Mouse (Mus musculus) embryonic facial prominence, embryonic 13.5 days (tissue): ENCODE results near the gene Kcnf1. TPM values are rescaled to one million over a fixed set of nuclear protein-coding genes. Genes with fewer than 3 reads are reported as not detected.
A peak's percentile ranks its signal among the peaks of the same experiment; 100 is the strongest.

Experiments
- ATAC-seq: fragments of 200-750 bp; cut with Nextera tagmentation; 2 replicates; pipeline ENCODE4 v1.8.0; 2017; ENCODE audit warnings: low read depth; ENCODE audit not compliant: insufficient number of reproducible peaks, insufficient read depth, low FRiP score, low TSS enrichment
- H3K27ac ChIP-seq: fragments of 300-500 bp; sonication (generic); 2 replicates; pipeline ENCODE4 v1.5.1; 2015; ENCODE audit warnings: moderate library complexity, mild to moderate bottlenecking, inconsistent platforms
- H3K27me3 ChIP-seq: fragments of 300-500 bp; sonication (generic); 2 replicates; pipeline ENCODE4 v1.6.1; 2015; ENCODE audit warnings: mild to moderate bottlenecking, inconsistent platforms
- H3K36me3 ChIP-seq: fragments of 300-500 bp; sonication (generic); 2 replicates; pipeline ENCODE4 v1.6.1; 2015; ENCODE audit warnings: mild to moderate bottlenecking, inconsistent platforms
- H3K4me1 ChIP-seq: fragments of 300-500 bp; sonication (generic); 2 replicates; pipeline ENCODE4 v1.6.1; 2015; ENCODE audit warnings: inconsistent platforms
- H3K4me2 ChIP-seq: fragments of 300-500 bp; sonication (generic); 2 replicates; pipeline ENCODE4 v1.6.1; 2015; ENCODE audit warnings: moderate library complexity, mild to moderate bottlenecking, inconsistent platforms
- H3K4me3 ChIP-seq: fragments of 300-500 bp; sonication (generic); 2 replicates; pipeline ENCODE4 v1.5.1; 2015; ENCODE audit warnings: mild to moderate bottlenecking, inconsistent platforms
- H3K9ac ChIP-seq: fragments of 300-500 bp; sonication (generic); 2 replicates; pipeline ENCODE4 v1.6.1; 2015; ENCODE audit warnings: mild to moderate bottlenecking, inconsistent platforms
- H3K9me3 ChIP-seq: fragments of 300-500 bp; sonication (generic); 2 replicates; pipeline ENCODE4 v1.6.1; 2016; ENCODE audit warnings: inconsistent platforms
- WGBS: fragments of 180-500 bp; shearing (Covaris S2); methylation state at CpG from one replicate; pipeline ENCODE4 v1.1.7; 2015; ENCODE audit warnings: mixed read lengths; 5-methylcytosine and 5-hydroxymethylcytosine counted together
- polyA plus RNA-seq: library from polyadenylated mRNA; unstranded; fragments of >200 nt; fragmentation: Nextera tagmentation; extraction: Ambion mirVana; gene quantifications from 2 replicates; pipeline ENCODE4 v1.2.1, GENCODE M21; 2015

The Kcnf1 gene
- 0.70 and 0.80 TPM in 2 replicates for polyA plus RNA-seq

GRCm38 (mm10) chr12:17176757-17177092 lies at the start of gene Kcnf1:
Kcnf1 (minus strand) TSS chr12:17176888.
- peaks cover 15% of the 10 kb centered on the region for H3K4me1 ChIP-seq
- peak within 1 kb of the TSS; percentile 97 for H3K4me2 ChIP-seq
- WGBS = 16% methylated on average over 4 of the region's 4 CpGs
- peak within 1 kb of the TSS; percentile 56 for H3K4me3 ChIP-seq
- peak within 1 kb of the TSS; percentile 67 for H3K9ac ChIP-seq
- H3K27me3 ChIP-seq = peaks cover 43% of the 10 kb centered on the region
- ATAC-seq = no peak
- no peaks in the 10 kb centered on the region for H3K36me3 ChIP-seq
- H3K27ac ChIP-seq = no peak within 1 kb of the TSS
- H3K9me3 ChIP-seq = no peaks in the 10 kb centered on the region

DNA sequence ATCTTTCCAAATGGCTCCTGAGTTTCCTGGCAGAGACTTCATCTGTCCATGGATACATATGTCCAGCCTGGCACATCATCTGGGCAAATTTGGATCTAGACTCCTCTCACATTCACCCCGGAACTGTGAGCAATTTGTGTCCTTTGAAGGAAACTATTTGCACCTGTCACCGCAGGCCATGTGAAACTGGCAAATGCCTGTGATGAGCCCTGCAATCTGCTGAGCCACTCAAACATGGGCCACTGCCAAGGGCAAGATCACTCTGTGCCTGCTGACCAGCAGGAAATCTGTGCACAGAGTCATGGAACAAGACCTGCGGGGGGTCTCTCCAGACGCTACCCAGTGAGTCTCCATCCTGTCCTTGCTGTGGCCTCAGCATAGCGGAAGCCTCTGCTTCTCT lies 48.3 kb upstream of the Kcnf1 start:
- ATAC-seq = no peak
- Histone ChIP-seq H3K36me3 (no peaks in the 10 kb centered on the region), H3K27me3 (no peaks in the 10 kb centered on the region), H3K4me2 (no peak overlapping the region), H3K4me1 (no peaks in the 10 kb centered on the region), H3K9me3 (no peaks in the 10 kb centered on the region), H3K9ac (no peak overlapping the region), H3K4me3 (no peak overlapping the region), H3K27ac (no peak overlapping the region)
- 76% methylated on average over 5 of the region's 5 CpGs for WGBS

GRCm38 (mm10) chr12:17223050-17223449 lies 46.4 kb upstream of the Kcnf1 start:
- no peak overlapping the region for H3K4me2 ChIP-seq
- no peaks in the 10 kb centered on the region for H3K27me3 ChIP-seq
- no peaks in the 10 kb centered on the region for H3K36me3 ChIP-seq
- H3K9me3 ChIP-seq = no peaks in the 10 kb centered on the region
- H3K4me1 ChIP-seq = no peaks in the 10 kb centered on the region
- no peak for ATAC-seq
- H3K27ac ChIP-seq = no peak overlapping the region
- no peak overlapping the region for H3K4me3 ChIP-seq
- WGBS = 74% methylated on average over 3 of the region's 3 CpGs
- H3K9ac ChIP-seq = no peak overlapping the region

DNA sequence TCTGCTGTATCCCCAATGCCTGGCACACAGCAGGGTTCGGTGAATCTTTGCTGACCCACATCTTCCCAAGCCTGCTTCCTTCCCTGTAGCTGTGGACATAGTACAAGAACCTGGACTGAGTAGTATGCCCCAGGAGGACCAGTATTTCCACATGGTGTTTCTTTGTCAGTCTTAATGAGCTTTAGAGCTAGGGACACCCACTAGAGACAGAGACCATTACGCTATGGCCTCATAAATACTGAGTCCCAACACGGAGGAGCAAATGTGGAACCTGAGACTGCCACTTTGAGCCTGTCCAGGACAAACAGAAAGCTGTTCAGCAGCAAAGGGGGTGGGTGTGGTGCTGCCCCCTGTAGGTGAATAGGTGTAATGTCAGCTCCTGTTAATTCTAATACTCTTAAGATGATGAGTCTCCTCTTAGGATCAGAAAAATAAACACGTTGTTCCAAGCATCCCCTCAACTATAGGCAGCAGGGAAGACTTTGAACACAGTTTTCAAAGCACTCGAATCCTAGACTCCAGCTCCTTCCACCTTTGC lies 45.3 kb upstream of the Kcnf1 start:
- 43% methylated on average over 5 of the region's 5 CpGs for WGBS

GRCm38 (mm10) chr12:17220631-17221030 lies 43.9 kb upstream of the Kcnf1 start:
- Histone ChIP-seq H3K9me3 (no peaks in the 10 kb centered on the region), H3K4me2 (no peak overlapping the region), H3K4me1 (no peaks in the 10 kb centered on the region), H3K27ac (no peak overlapping the region), H3K9ac (no peak overlapping the region), H3K27me3 (no peaks in the 10 kb centered on the region), H3K36me3 (no peaks in the 10 kb centered on the region), H3K4me3 (no peak overlapping the region)
- 63% methylated on average over 5 of the region's 5 CpGs for WGBS
- ATAC-seq = no peak

More for the DNA sequence above, 45.3 kb upstream of the Kcnf1 start:
- Histone ChIP-seq H3K4me2 (no peak overlapping the region), H3K9ac (no peak overlapping the region), H3K9me3 (no peaks in the 10 kb centered on the region), H3K36me3 (no peaks in the 10 kb centered on the region), H3K4me3 (no peak overlapping the region), H3K27me3 (no peaks in the 10 kb centered on the region), H3K27ac (no peak overlapping the region), H3K4me1 (no peaks in the 10 kb centered on the region)
- ATAC-seq = no peak

GRCm38 (mm10) chr12:17219107-17219506 lies 42.4 kb upstream of the Kcnf1 start:
- Histone ChIP-seq H3K27ac (no peak overlapping the region), H3K27me3 (no peaks in the 10 kb centered on the region), H3K4me2 (no peak overlapping the region), H3K4me1 (no peaks in the 10 kb centered on the region), H3K9ac (no peak overlapping the region), H3K4me3 (no peak overlapping the region), H3K36me3 (no peaks in the 10 kb centered on the region), H3K9me3 (no peaks in the 10 kb centered on the region)
- WGBS = 79% methylated on average over 4 of the region's 4 CpGs
- ATAC-seq = no peak

- Histone ChIP-seq H3K9ac (no peak overlapping the region), H3K9me3 (no peaks in the 10 kb centered on the region), H3K4me1 (no peaks in the 10 kb centered on the region), H3K27ac (no peak overlapping the region), H3K27me3 (no peaks in the 10 kb centered on the region), H3K4me2 (no peak overlapping the region), H3K4me3 (no peak overlapping the region), H3K36me3 (no peaks in the 10 kb centered on the region)
- 64% methylated on average over 8 of the region's 8 CpGs for WGBS
- ATAC-seq = no peak
These were observed 41.7 kb upstream of the Kcnf1 start for GRCm38 (mm10) chr12:17218390-17218789.

DNA sequence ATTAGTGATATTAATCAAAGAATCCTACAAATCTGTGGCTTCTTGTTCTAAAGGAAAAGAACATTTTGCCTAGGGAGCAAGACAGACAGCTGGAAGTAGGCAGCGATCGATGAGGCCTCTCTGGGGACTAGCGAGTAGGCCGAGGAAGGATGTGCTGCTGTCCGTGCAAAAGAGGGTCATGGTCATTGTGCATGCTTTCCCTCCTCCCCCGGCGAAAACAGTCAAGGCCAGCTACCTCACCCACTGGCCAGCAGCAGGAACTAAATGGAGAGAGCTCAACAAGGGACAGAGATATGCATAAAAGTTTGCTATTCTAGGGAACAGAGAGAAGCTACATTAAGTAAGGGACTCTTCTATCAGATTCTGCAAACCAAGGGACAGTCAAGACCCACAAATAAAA lies 39.1 kb upstream of the Kcnf1 start:
- Histone ChIP-seq H3K4me3 (no peak overlapping the region), H3K27me3 (no peaks in the 10 kb centered on the region), H3K4me2 (no peak overlapping the region), H3K9me3 (no peaks in the 10 kb centered on the region), H3K36me3 (no peaks in the 10 kb centered on the region), H3K9ac (no peak overlapping the region), H3K4me1 (no peaks in the 10 kb centered on the region), H3K27ac (no peak overlapping the region)
- no peak for ATAC-seq
- 92% methylated on average over 7 of the region's 7 CpGs for WGBS

DNA sequence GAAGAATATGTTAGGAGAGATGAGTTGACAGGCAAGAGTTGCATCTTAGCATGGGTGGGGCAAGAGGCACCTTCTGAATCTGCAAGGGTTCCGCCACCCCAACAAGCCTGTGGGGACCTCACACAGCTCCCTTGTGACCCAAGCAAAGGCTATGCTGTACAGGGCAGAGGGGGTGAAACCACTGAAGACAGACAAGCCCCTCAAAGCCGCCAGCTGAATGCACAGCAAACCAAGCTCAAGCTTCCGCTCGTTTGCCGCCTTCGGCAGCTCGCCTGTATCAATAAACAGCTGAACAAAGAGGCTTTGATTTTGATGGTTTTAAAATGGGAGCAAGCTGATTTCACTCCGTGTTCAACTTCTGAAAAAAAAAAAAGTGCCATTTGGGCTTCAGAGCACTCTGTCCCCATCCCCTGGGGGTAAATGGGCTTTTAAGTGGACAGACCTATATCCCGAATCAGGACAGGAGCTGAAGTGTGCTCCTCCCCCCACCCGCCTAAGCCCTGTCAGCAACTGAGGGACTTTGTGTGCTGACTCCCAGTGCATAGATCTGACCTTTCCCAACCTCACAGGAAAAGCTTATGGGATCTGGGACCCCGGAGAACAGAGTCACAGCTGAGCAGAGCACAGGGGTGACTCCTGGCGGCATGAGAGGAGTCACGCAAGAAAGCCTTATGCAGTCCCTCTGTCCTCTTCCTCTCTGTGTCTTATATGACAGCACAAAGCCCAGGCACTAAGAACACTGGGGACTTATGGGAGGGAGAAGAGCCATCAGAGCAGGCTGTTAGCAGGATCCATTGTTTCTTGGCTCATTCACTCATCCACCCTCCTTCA lies 26.0 kb upstream of the Kcnf1 start:
- Histone ChIP-seq H3K27me3 (no peaks in the 10 kb centered on the region), H3K4me1 (peaks cover 3% of the 10 kb centered on the region; the same call in 1 of the 2 replicates), H3K4me3 (no peak overlapping the region), H3K9me3 (no peaks in the 10 kb centered on the region), H3K27ac (no peak overlapping the region), H3K36me3 (no peaks in the 10 kb centered on the region), H3K4me2 (peak overlapping the region; percentile 2; the same call in 1 of the 2 replicates), H3K9ac (no peak overlapping the region)
- ATAC-seq = no peak
- 33% methylated on average over 13 of the region's 13 CpGs for WGBS

DNA sequence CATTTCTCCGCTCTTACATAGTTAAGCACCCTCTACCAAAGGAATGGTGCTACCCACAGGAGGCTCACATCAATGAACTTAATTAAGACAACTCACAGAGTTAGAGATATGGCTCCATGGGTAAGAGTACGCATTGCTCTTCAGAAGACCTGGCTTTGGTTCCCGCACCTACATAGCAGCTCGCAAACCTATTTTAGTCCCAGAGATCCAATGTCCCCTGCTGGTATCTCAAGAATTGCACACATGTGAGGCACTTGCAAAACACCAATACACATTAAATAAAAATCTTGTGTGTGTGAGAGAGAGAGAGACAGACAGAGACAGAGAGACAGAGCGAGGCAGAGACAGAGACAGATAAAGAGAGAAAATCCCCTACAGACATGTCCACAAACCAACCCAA lies 21.9 kb upstream of the Kcnf1 start:
- H3K36me3 ChIP-seq = no peaks in the 10 kb centered on the region
- no peak overlapping the region for H3K9ac ChIP-seq
- no peak for ATAC-seq
- H3K4me1 ChIP-seq = peaks cover 3% of the 10 kb centered on the region; the same call in 1 of the 2 replicates
- no peak overlapping the region for H3K4me3 ChIP-seq
- no peak overlapping the region for H3K4me2 ChIP-seq
- no peaks in the 10 kb centered on the region for H3K9me3 ChIP-seq
- 93% methylated on average over 5 of the region's 5 CpGs for WGBS
- no peak overlapping the region for H3K27ac ChIP-seq
- H3K27me3 ChIP-seq = no peaks in the 10 kb centered on the region

DNA sequence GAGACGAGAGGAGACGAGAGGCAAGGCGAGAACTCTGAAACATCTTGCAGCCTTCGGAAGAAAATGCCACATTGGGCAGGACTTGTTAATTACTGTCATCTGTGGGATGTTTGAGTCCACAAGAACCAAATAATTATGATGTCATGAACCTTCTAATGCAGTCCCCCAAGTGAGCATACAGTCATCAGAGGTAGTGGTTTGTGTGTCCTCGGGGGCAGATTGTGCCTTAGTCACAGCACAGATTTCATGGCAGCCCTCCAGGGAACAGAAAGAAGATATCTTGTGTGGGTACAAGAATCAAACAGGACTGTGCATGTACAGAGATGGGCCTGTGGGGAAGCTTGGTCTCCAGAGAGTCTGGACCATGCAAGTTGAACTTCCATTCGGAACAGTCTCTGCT lies 17.5 kb upstream of the Kcnf1 start:
- WGBS = 80% methylated on average over 6 of the region's 6 CpGs
- Histone ChIP-seq H3K4me3 (no peak overlapping the region), H3K9ac (no peak overlapping the region), H3K4me2 (no peak overlapping the region), H3K27me3 (no peaks in the 10 kb centered on the region), H3K4me1 (no peaks in the 10 kb centered on the region), H3K27ac (no peak overlapping the region), H3K36me3 (no peaks in the 10 kb centered on the region), H3K9me3 (peaks cover 7% of the 10 kb centered on the region; the same call in 1 of the 2 replicates)
- no peak for ATAC-seq

DNA sequence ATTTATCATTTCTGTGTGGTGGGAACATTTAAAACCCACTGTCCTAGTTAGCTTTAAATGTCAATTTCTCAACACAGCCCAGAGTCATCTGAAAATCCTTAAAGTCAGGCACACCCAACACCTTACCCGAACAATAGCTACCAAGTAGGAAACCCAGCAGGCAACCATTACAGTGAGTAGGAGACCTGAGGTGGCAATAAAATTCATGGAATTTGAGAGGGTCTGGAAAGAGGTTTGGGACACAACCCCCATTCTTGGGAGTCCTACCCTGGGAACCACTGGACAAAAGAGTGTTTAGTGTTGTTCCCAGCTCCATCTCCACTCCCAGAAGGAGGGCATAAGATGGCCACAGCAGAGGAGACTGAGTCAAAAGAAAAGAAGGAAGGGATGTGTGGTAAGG lies 16.6 kb upstream of the Kcnf1 start:
- H3K9ac ChIP-seq = no peak overlapping the region
- no peak for ATAC-seq
- no peak overlapping the region for H3K4me2 ChIP-seq
- no peak overlapping the region for H3K27ac ChIP-seq
- H3K9me3 ChIP-seq = peaks cover 7% of the 10 kb centered on the region; the same call in 1 of the 2 replicates
- H3K4me1 ChIP-seq = no peaks in the 10 kb centered on the region
- H3K27me3 ChIP-seq = no peaks in the 10 kb centered on the region
- H3K36me3 ChIP-seq = no peaks in the 10 kb centered on the region
- no peak overlapping the region for H3K4me3 ChIP-seq
- WGBS = 82% methylated on average over 1 of the region's 1 CpGs
